8 mouse cellular contexts compared by ENCODE assay signal in the genomic region with DNA sequence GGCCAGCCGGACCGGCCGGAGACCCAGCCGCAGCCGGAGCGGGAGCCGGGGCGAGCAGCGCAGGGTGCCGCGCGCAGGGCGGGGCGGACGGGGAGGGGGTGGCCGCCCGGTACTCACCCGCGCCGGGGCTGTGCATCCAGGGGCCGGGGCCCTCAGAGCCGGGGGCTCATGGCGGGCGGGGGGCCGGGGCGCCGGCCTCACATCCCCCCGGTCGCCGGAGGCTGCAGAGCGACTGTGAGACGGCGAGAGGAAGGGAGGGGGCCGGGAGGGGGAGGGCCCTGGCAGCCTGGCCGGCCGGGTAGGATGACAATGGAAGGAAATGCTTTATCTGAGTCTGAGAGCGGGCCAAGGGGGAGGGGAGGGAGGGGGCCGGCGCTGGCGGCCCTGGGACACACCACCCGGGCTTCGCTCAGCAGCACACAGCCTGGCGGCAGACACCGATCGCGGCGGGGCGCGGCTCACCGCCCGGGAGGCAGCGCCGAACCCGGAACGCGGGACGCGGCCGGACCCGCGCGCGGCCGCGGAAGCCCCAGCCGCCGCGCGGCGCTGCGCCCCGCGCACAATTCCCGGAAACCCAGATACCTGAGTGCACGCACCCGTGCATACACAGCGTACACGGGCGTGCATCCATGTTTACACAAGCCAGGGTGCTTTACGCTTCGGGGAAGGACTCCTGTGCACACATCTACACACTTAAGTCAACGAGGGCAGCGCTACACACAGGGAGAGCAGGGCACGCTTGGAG. TPM values are rescaled to one million over a fixed set of nuclear protein-coding genes. Genes with fewer than 3 reads are reported as not detected.
DNase-seq lines count a peak whose midpoint lies in the region; ATAC-seq and TF ChIP-seq lines count a peak whose summit lies in the region.

No protein-coding gene starts in this region.

- H3K9ac ChIP-seq in ES-Bruce4 (ENCODE audit: low read depth, poor library complexity, severe bottlenecking), result peak overlapping the region; percentile 84
- peak overlapping the region; percentile 97 for H3K9ac ChIP-seq in embryonic facial prominence, embryonic 14.5 days (ENCODE audit: low read depth, low read length)
- peak overlapping the region; percentile 95 for H3K9ac ChIP-seq in heart, embryonic 16.5 days (ENCODE audit: low read length)

- TF ChIP-seq POLR2A in ES-Bruce4 (IDR thresholded peaks at IDR 0.05; ENCODE audit: insufficient read depth, low read length), result no peak

- peaks cover 6% of the 10 kb centered on the region; the same call in 1 of the 2 replicates for H3K27me3 ChIP-seq in ES-Bruce4 (ENCODE audit: control insufficient read depth, insufficient read depth, low read length, poor library complexity, severe bottlenecking)
- H3K27me3 ChIP-seq in embryonic facial prominence, embryonic 14.5 days (replicated peaks; ENCODE audit: control insufficient read depth, insufficient read depth, low read length), result no peaks in the 10 kb centered on the region
- H3K27me3 ChIP-seq in heart, embryonic 16.5 days (ENCODE audit: control insufficient read depth, insufficient read depth, low read length), result no peaks in the 10 kb centered on the region

- H3K9me3 ChIP-seq in ES-Bruce4 (replicated peaks; ENCODE audit: control insufficient read depth, insufficient read depth, low read length, poor library complexity, severe bottlenecking), result no peaks in the 10 kb centered on the region
- H3K9me3 ChIP-seq in embryonic facial prominence, embryonic 14.5 days (ENCODE audit: control insufficient read depth, low read length), result no peaks in the 10 kb centered on the region
- H3K9me3 ChIP-seq in heart, embryonic 16.5 days (replicated peaks; ENCODE audit: control insufficient read depth, low read length), result no peaks in the 10 kb centered on the region

- DNase-seq in adrenal gland, postnatal 25 days, result peak; percentile 74
- peak; percentile 90 for DNase-seq in embryonic facial prominence, embryonic 14.5 days (ENCODE audit: low spot score)
- DNase-seq in kidney, postnatal 10 days, result peak; percentile 89
- DNase-seq in lung, postnatal 25 days (ENCODE audit: low spot score), result peak; percentile 70
- DNase-seq in right cerebral cortex, postnatal 10 days (ENCODE audit: low spot score in 2 of 2), result peak; percentile 61 to 69
- DNase-seq in frontal cortex, postnatal 14 days (ENCODE audit: low spot score in 2 of 2), result no peak

- TF ChIP-seq EP300 in ES-Bruce4 (IDR thresholded peaks at IDR 0.05; ENCODE audit: insufficient read depth, low read depth, low read length), result no peak

- H3K36me3 ChIP-seq in ES-Bruce4 (ENCODE audit: control insufficient read depth, insufficient read depth, low read length, poor library complexity, severe bottlenecking), result no peaks in the 10 kb centered on the region
- no peaks in the 10 kb centered on the region for H3K36me3 ChIP-seq in embryonic facial prominence, embryonic 14.5 days (ENCODE audit: control insufficient read depth, insufficient read depth, low read length)
- H3K36me3 ChIP-seq in heart, embryonic 16.5 days (ENCODE audit: control insufficient read depth, insufficient read depth), result no peaks in the 10 kb centered on the region

- H3K4me2 ChIP-seq in embryonic facial prominence, embryonic 14.5 days (ENCODE audit: low read depth, low read length), result peak overlapping the region; percentile 74
- H3K4me2 ChIP-seq in heart, embryonic 16.5 days (ENCODE audit: low read depth, low read length), result peak overlapping the region; percentile 70

- H3K4me3 ChIP-seq in ES-Bruce4 (ENCODE audit: low read depth, low read length), result peak overlapping the region; percentile 69
- peak overlapping the region; percentile 89 for H3K4me3 ChIP-seq in embryonic facial prominence, embryonic 14.5 days (ENCODE audit: low read depth, low read length)
- H3K4me3 ChIP-seq in heart, embryonic 16.5 days (ENCODE audit: low read length), result peak overlapping the region; percentile 80

- peak; percentile 89 for ATAC-seq in embryonic facial prominence, embryonic 14.5 days (ENCODE audit: low read depth)
- peak; percentile 86 for ATAC-seq in heart, embryonic 16.5 days (replicated peaks; ENCODE audit: extremely low read depth, insufficient read depth, low FRiP score)

- 0% methylated on average over 7 of the region's 84 CpGs for WGBS in embryonic facial prominence, embryonic 14.5 days
- under 1% methylated on average over 61 of the region's 84 CpGs for WGBS in heart, embryonic 16.5 days

- no peak for TF ChIP-seq CTCF in ES-Bruce4 (IDR thresholded peaks at IDR 0.05; ENCODE audit: low read depth, low read length)

- no peak overlapping the region for H3K27ac ChIP-seq in ES-Bruce4 (ENCODE audit: insufficient read depth, low read length)
- peak overlapping the region; percentile 98 for H3K27ac ChIP-seq in embryonic facial prominence, embryonic 14.5 days (replicated peaks; ENCODE audit: low read depth, low read length)
- H3K27ac ChIP-seq in heart, embryonic 16.5 days (ENCODE audit: low read length), result peak overlapping the region; percentile 92

- H3K4me1 ChIP-seq in ES-Bruce4 (ENCODE audit: control insufficient read depth, insufficient read depth, low read length), result no peaks in the 10 kb centered on the region
- H3K4me1 ChIP-seq in embryonic facial prominence, embryonic 14.5 days (ENCODE audit: control insufficient read depth, insufficient read depth, low read length), result peaks cover 42% of the 10 kb centered on the region
- H3K4me1 ChIP-seq in heart, embryonic 16.5 days (ENCODE audit: control insufficient read depth, insufficient read depth, low read length), result peaks cover 42% of the 10 kb centered on the region

RNA-seq across cellular contexts. Expression of a gene that starts 12.9 kb away (rescaled TPM):
- polyA plus RNA-seq in ES-Bruce4 (2011; ENCODE audit: insufficient read depth, insufficient read length, low read depth, missing spikeins), result 14.4 and 16.9 TPM in 2 replicates
- 93.1 and 109 TPM in 2 replicates for total RNA-seq in adrenal gland, postnatal 25 days (2021)
- polyA plus RNA-seq in embryonic facial prominence, embryonic 14.5 days (2014; fragmentation: Nextera tagmentation; extraction: Ambion mirVana), result 30.8 and 31.7 TPM in 2 replicates
- 30.9 and 31.7 TPM in 2 replicates for polyA plus RNA-seq in heart, embryonic 16.5 days (2015; fragmentation: Nextera tagmentation; extraction: Ambion mirVana)

RNA-seq across cellular contexts. Expression of a gene that starts 53.1 kb away (rescaled TPM):
- 16.0 and 17.2 TPM in 2 replicates for polyA plus RNA-seq in ES-Bruce4 (2011; ENCODE audit: insufficient read depth, insufficient read length, low read depth, missing spikeins)
- 92.4 and 108 TPM in 2 replicates for total RNA-seq in adrenal gland, postnatal 25 days (2021)
- polyA plus RNA-seq in embryonic facial prominence, embryonic 14.5 days (2014; fragmentation: Nextera tagmentation; extraction: Ambion mirVana), result 37.5 and 41.9 TPM in 2 replicates
- 71.0 and 76.0 TPM in 2 replicates for polyA plus RNA-seq in heart, embryonic 16.5 days (2015; fragmentation: Nextera tagmentation; extraction: Ambion mirVana)

Comparison
In these comparisons a context has a peak if more than half of its experiments do, and no peak if none do; other contexts are left out.
1. DNase-seq: peak in adrenal gland, postnatal 25 days (single experiment), embryonic facial prominence, embryonic 14.5 days (single experiment), kidney, postnatal 10 days (single experiment), lung, postnatal 25 days (single experiment) and right cerebral cortex, postnatal 10 days (2 of 2); none in frontal cortex, postnatal 14 days (0 of 2).
2. Peak in every context shown above with its lines, with median percentiles within 50 percentile points of each other: H3K4me3 ChIP-seq and H3K9ac ChIP-seq.